Mouse (Mus musculus): ENCODE measurements around the gene Lce1a1. TPM values are rescaled to one million over a fixed set of nuclear protein-coding genes. Genes with fewer than 3 reads are reported as not detected.

Gene Lce1a1
- not detected in 2 replicates for polyA plus RNA-seq (2012; rRNA removed)

DNA sequence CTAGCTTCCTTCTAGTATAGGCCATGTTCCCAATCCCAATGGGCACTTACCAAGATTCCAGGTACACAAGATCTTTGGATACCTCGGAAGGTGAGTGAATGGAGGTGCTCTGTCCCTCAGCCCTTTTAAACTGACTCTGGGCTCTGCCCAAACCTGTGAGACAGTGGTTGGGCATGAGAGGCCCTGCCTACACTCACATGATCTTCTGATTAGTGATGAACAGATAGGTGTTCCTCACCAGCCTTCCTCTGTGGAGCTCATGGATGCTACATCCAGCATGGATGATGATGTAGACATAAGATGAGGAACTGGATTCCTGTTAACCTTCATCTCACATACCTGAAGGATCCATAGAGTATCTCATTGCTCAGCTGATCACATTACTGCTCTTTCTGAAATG is at the start of gene Lce1a1:
TSS of gene Lce1a1 (minus strand) at position 101 of the 400 bp plus-strand sequence.

DNA sequence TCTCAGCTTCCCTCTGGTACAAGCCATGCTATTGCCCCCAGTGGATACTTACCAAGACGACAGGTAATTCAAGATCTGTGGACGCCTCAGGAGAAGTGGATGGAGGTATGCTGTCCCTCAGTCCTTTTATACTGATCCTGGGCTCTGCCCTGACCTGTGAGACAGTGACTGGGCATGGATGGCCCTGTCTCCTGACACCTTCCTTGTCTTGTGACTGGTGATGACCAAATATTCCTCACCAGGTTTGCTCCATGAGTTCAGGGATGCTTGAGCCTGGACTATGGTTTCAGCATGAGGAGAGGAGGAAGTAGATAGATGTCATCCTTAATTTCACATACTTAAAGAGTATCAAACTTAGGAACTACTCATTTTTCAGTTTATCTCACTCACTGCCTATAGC is 39.0 kb upstream of the Lce1a1 start, which contains the start of gene Lce1d:
TSS of gene Lce1d (minus strand) at position 101 of the 400 bp plus-strand sequence.

DNA sequence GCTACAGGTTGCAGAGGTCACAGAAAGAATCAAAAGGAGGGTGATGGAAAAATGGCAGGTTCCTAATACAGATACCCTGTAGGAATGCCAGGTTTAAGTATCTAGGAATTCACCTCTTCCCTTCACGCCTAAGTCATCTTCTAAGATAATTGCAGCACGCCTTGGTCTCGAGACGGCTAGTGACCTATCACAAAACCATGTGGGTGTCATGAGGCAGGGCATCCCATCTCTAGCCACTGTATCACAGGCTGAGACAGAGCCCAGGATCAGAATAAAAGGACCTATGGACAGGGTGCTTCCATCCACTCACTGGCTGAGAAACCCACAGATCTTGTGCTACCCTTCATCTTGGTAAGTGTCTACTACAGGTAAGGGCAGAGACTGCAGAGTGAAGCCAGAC is 30.8 kb upstream of the Lce1a1 start, which contains the start of gene Lce1c:
TSS of gene Lce1c (plus strand) at position 301 of the 400 bp plus-strand sequence.

DNA sequence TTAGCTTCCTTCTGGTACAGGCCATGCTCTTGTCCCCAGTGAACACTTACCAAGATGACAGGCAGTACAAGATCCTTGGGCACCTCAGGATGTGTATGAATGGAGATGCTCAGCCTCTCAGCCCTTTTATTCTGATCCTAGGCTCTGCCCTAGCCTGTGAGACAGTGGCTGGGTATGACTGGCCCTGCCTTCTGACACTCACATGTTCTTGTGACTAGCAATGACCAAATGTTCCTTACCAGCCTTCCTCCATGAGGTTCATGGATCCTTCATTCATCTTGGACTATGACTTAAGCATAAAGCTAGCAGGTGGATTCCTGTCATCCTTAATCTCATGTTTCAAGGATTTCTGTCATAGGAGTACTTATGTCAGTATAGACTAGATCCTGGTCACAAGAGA is 22.1 kb upstream of the Lce1a1 start, which contains the start of gene Lce1a2:
TSS of gene Lce1a2 (minus strand) at position 101 of the 400 bp plus-strand sequence.

DNA sequence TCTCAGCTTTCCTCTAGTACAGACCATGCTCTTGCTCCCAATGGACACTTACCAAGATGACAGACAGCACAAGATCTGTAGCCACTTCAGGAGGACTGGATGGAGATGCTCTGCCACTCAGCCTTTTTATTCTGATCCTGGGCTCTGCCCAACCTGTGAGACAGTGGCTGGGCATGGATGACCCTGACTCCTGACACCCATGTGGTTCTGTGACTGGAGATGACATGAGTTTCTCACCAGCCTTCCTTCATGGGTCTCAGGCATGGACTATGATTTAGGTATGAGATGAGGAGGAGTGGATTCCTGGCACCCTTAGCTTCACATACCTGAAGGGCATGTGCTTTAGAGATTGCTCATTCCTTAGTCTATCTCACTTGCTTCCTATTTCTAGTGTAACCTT is 8.7 kb upstream of the Lce1a1 start, which contains the start of gene Lce1b:
TSS of gene Lce1b (minus strand) at position 101 of the 400 bp plus-strand sequence.

DNA sequence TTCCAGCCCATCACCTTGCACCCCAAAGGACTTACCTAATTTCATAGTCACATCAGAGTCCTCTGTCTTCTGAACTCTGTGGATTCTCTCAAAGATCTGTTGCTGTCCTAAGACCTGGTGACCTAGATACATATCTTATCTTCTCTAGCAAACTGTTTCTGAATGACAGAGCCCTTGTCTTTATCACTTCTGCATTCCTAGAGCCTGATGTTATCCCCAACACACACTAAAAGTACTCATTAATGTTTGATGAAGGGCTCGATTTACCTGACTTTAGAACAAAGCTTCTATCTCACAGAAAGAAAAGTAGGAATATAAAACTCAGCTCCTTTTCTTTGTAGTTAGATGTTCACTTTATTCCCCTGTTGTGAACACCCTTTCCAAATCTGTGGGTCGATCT is 26.5 kb downstream of the Lce1a1 start, which contains the start of gene Lce6a:
TSS of gene Lce6a (minus strand) at position 101 of the 400 bp plus-strand sequence.

DNA sequence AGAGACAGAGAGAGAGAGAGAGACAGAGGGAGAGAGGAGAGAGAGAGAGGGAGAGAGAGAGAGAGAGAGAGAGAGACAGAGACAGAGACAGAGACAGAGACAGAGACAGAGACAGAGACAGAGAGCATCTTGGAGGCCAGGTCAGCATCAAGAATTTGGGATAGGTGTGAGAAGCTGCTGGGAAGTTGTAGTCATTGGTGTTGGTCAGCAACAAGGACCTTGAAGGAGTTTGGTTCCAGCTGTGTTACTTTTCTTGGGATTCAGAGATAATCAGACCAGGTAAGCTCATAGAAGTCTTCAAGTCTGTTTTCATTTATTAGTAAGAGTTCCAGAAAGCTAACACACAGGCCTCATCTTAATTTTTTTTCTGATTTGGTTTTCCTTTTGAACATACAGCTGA is 40.7 kb downstream of the Lce1a1 start, which contains the start of gene 2210017I01Rik:
TSS of gene 2210017I01Rik (minus strand) at position 101 of the 400 bp plus-strand sequence.

Other genes with a start within 250 kb of the Lce1a1 start
- gene Sprr2i, start 240.3 kb downstream of the Lce1a1 start, polyA plus RNA-seq (2012; rRNA removed) = not detected in 2 replicates
- gene Sprr2j-ps, start 230.2 kb downstream of the Lce1a1 start, polyA plus RNA-seq (2012; rRNA removed) = not detected in 2 replicates
- gene Gm9774, start 218.9 kb downstream of the Lce1a1 start, polyA plus RNA-seq (2012; rRNA removed) = 2.8 and 5.1 TPM in 2 replicates
- gene Sprr2k, start 215.7 kb downstream of the Lce1a1 start, polyA plus RNA-seq (2012; rRNA removed) = not detected in 2 replicates
- not detected in 2 replicates for gene Sprr1b, start 209.5 kb downstream of the Lce1a1 start, polyA plus RNA-seq (2012; rRNA removed)
- gene Sprr3, start 189.6 kb downstream of the Lce1a1 start, polyA plus RNA-seq (2012; rRNA removed) = not detected in 2 replicates
- gene Sprr1a, start 162.4 kb downstream of the Lce1a1 start, polyA plus RNA-seq (2012; rRNA removed) = 0.08 and 0.10 TPM in 2 replicates
- gene Sprr4, start 147.8 kb downstream of the Lce1a1 start, polyA plus RNA-seq (2012; rRNA removed) = not detected in 2 replicates
- not detected in 2 replicates for gene 2310046K23Rik, start 113.8 kb downstream of the Lce1a1 start, polyA plus RNA-seq (2012; rRNA removed)
- 0.02 and 0.04 TPM in 2 replicates for gene Ivl, start 74.6 kb downstream of the Lce1a1 start, polyA plus RNA-seq (2012; rRNA removed)
- not detected in 2 replicates for gene Smcp, start 59.3 kb downstream of the Lce1a1 start, polyA plus RNA-seq (2012; rRNA removed)
- not detected in 2 replicates for gene 2210017I01Rik, start 40.8 kb downstream of the Lce1a1 start, polyA plus RNA-seq (2012; rRNA removed)
- not detected in 2 replicates for gene Lce6a, start 26.6 kb downstream of the Lce1a1 start, polyA plus RNA-seq (2012; rRNA removed)
- gene Lce1b, start 8.6 kb upstream of the Lce1a1 start, polyA plus RNA-seq (2012; rRNA removed) = not detected in 2 replicates
- not detected in 2 replicates for gene Lce1a2, start 22.0 kb upstream of the Lce1a1 start, polyA plus RNA-seq (2012; rRNA removed)
- gene Lce1c, start 30.9 kb upstream of the Lce1a1 start, polyA plus RNA-seq (2012; rRNA removed) = not detected in 2 replicates
- not detected in 2 replicates for gene Lce1d, start 38.9 kb upstream of the Lce1a1 start, polyA plus RNA-seq (2012; rRNA removed)
- gene Lce1e, start 60.8 kb upstream of the Lce1a1 start, polyA plus RNA-seq (2012; rRNA removed) = not detected in 2 replicates
- gene Lce1f, start 72.0 kb upstream of the Lce1a1 start, polyA plus RNA-seq (2012; rRNA removed) = not detected in 2 replicates
- gene Gm38119, start 90.8 kb upstream of the Lce1a1 start, polyA plus RNA-seq (2012; rRNA removed) = not detected in 2 replicates
- gene Lce1g, start 104.0 kb upstream of the Lce1a1 start, polyA plus RNA-seq (2012; rRNA removed) = not detected in 2 replicates
- gene Lce1h, start 116.8 kb upstream of the Lce1a1 start, polyA plus RNA-seq (2012; rRNA removed) = not detected in 2 replicates
- not detected in 2 replicates for gene Lce1i, start 130.6 kb upstream of the Lce1a1 start, polyA plus RNA-seq (2012; rRNA removed)
- not detected in 2 replicates for gene Lce1j, start 142.2 kb upstream of the Lce1a1 start, polyA plus RNA-seq (2012; rRNA removed)
- not detected in 2 replicates for gene Lce1k, start 159.6 kb upstream of the Lce1a1 start, polyA plus RNA-seq (2012; rRNA removed)
- gene Kprp, start 178.9 kb upstream of the Lce1a1 start, polyA plus RNA-seq (2012; rRNA removed) = not detected in 2 replicates
- not detected in 2 replicates for gene Lce1l, start 203.0 kb upstream of the Lce1a1 start, polyA plus RNA-seq (2012; rRNA removed)
- not detected in 2 replicates for gene 2310050C09Rik, start 221.9 kb upstream of the Lce1a1 start, polyA plus RNA-seq (2012; rRNA removed)